Mouse (Mus musculus): Measurements from ENCODE around the gene Dcaf8.

GRCm38 (mm10) chr1:172221297-172222063 is 73.6 kb downstream of the Dcaf8 start:
- TF ChIP-seq CTCF (IDR thresholded peaks at IDR 0.05; ENCODE audit: low read depth), result no peak
- TF ChIP-seq EP300 (IDR thresholded peaks at IDR 0.05; ENCODE audit: low read depth), result no peak
